Mouse (Mus musculus): ENCODE measurements at regions not wholly inside any gene's neighbourhood (a gene's known extent, or its start where the extent isn't known, plus 50 kb on each side); places are given as distances from the start of the nearest gene placed in this dataset.

DNA sequence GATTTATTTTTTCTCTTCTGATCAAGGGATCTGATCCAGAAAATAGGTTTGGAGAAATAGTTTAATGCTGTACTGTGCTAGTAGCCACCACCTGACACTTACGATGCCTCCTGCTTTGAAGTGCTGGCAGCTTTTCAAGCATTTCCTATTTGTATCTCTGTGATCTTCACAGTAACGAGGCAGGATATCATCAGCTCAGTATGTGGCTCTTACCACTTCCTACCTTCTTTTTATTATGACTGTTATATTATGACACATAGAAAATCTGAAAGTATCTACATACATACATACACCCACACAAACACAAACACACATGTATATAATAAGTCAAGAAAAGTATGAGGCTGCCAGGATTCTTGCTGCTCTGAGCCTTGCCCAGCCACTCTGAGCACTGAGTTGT lies 124.4 kb upstream of the Fut8 start:
- TF ChIP-seq POLR2A (IDR thresholded peaks at IDR 0.05; ENCODE audit: control insufficient read depth, low read depth, low read length) (no peak), CTCF (IDR thresholded peaks at IDR 0.05; ENCODE audit: control insufficient read depth, insufficient read depth, insufficient replicate concordance, low read depth, low read length) (no peak)
